Mouse (Mus musculus) hindbrain, embryonic 10.5 days (tissue): ENCODE measurements at regions not wholly inside any gene's neighbourhood (a gene's known extent, or its start where the extent isn't known, plus 50 kb on each side); places are given as distances from the start of the nearest gene placed in this dataset.
"Not testable (repeated sequence)": the region's sequence is repeated elsewhere in the genome, so short reads cannot be mapped to it uniquely, and the experiment has no call there.

Experiments used
- DNase-seq: peaks from one replicate; pipeline ENCODE4 v3.0.0-alpha.2; 2017; ENCODE audit warnings: low spot score
- H3K27ac ChIP-seq: fragments of 300-500 bp; sonication (generic); 2 replicates; pipeline ENCODE4 v1.5.1; 2016; ENCODE audit warnings: mild to moderate bottlenecking, moderate library complexity
- H3K27me3 ChIP-seq: fragments of 300-500 bp; sonication (generic); 2 replicates; pipeline ENCODE4 v1.6.1; 2016; ENCODE audit warnings: mild to moderate bottlenecking; ENCODE audit not compliant: poor library complexity, insufficient read depth, severe bottlenecking
- H3K36me3 ChIP-seq: fragments of 300-500 bp; sonication (generic); 2 replicates; pipeline ENCODE4 v1.6.1; 2016; ENCODE audit warnings: mild to moderate bottlenecking, moderate library complexity
- H3K4me1 ChIP-seq: fragments of 300-500 bp; sonication (generic); replicated peaks from 2 replicates; pipeline ENCODE4 v1.6.1; 2016; ENCODE audit warnings: mild to moderate bottlenecking
- H3K4me3 ChIP-seq: fragments of 300-500 bp; sonication (generic); 2 replicates; pipeline ENCODE4 v1.5.1; 2016; ENCODE audit warnings: mild to moderate bottlenecking, moderate library complexity
- H3K9me3 ChIP-seq: fragments of 300-500 bp; sonication (generic); 2 replicates; pipeline ENCODE4 v1.6.1; 2016; ENCODE audit warnings: mild to moderate bottlenecking, moderate library complexity
- WGBS: fragments of 180-500 bp; shearing (Covaris S2); methylation state at CpG from one replicate; pipeline ENCODE4 v1.1.7; 2016; 5-methylcytosine and 5-hydroxymethylcytosine counted together

GRCm38 (mm10) chr4:45625633-45626032 is 93.4 kb upstream of the Shb start:
- Histone ChIP-seq H3K27ac (no peak overlapping the region), H3K4me3 (no peak overlapping the region), H3K27me3 (peaks cover 6% of the 10 kb centered on the region; the same call in 1 of the 2 replicates), H3K4me1 (0 out of 2 replicates have a peak, but pooled peaks cover 3% of the 10 kb centered on the region), H3K36me3 (no peaks in the 10 kb centered on the region), H3K9me3 (no peaks in the 10 kb centered on the region)
- 91% methylated on average over 7 of the region's 7 CpGs for WGBS
- no peak for DNase-seq

- Histone ChIP-seq H3K27ac (no peak overlapping the region), H3K36me3 (no peaks in the 10 kb centered on the region), H3K27me3 (no peaks in the 10 kb centered on the region), H3K9me3 (no peaks in the 10 kb centered on the region), H3K4me3 (no peak overlapping the region), H3K4me1 (0 out of 2 replicates have a peak, but pooled peaks cover 3% of the 10 kb centered on the region)
- 85% methylated on average over 5 of the region's 5 CpGs for WGBS
- no peak for DNase-seq
Observed at GRCm38 (mm10) chr4:45622017-45622416, 89.7 kb upstream of the Shb start.

GRCm38 (mm10) chr4:45617126-45617525 is 84.9 kb upstream of the Shb start:
- H3K9me3 ChIP-seq: no peaks in the 10 kb centered on the region
- 38% methylated on average over 3 of the region's 3 CpGs for WGBS
- H3K27ac ChIP-seq: peak overlapping the region; percentile 26; the same call in 1 of the 2 replicates
- no peak overlapping the region for H3K4me3 ChIP-seq
- H3K36me3 ChIP-seq: no peaks in the 10 kb centered on the region
- 0 out of 2 replicates have a peak, but pooled peaks cover 7% of the 10 kb centered on the region for H3K4me1 ChIP-seq
- no peak for DNase-seq
- no peaks in the 10 kb centered on the region for H3K27me3 ChIP-seq

- not testable (repeated sequence) for H3K36me3 ChIP-seq, H3K4me1 ChIP-seq
- WGBS: 80% methylated on average over 3 of the region's 3 CpGs
Observed at GRCm38 (mm10) chr4:45613498-45613897, 81.2 kb upstream of the Shb start.

DNA sequence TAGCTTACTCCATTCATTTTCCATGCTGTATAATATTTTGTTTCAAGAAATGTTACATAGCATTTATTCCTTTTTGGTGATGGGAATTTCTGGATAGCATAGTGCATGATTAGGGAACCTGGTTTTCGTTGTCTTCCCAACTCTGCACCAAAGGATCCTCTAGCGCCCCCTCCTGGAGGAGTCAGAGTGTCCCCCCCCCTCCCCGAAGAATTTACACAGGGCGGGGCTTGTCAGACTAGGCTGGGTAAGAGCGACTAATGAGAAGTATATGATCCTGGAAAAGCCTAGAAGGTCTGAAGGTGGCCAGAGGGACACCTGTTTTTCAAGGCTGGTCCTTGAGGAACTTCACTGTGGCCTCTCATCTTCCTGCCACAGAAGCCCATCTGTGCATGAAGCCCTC is 79.9 kb upstream of the Shb start:
- peak; percentile 15 for DNase-seq
- Histone ChIP-seq H3K27me3 (0 out of 2 replicates have a peak, but pooled peaks cover under 1% of the 10 kb centered on the region), H3K9me3 (no peaks in the 10 kb centered on the region), H3K4me1 (0 out of 2 replicates have a peak, but pooled peaks cover 8% of the 10 kb centered on the region), H3K4me3 (no peak overlapping the region), H3K27ac (no peak overlapping the region), H3K36me3 (no peaks in the 10 kb centered on the region)
- 51% methylated on average over 5 of the region's 5 CpGs for WGBS

More at GRCm38 (mm10) chr4:45613498-45613897, 81.2 kb upstream of the Shb start:
- not testable (repeated sequence) for H3K4me3 ChIP-seq, H3K27ac ChIP-seq, H3K27me3 ChIP-seq, H3K9me3 ChIP-seq, DNase-seq

GRCm38 (mm10) chr4:45610937-45611336 is 78.7 kb upstream of the Shb start:
- H3K36me3 ChIP-seq: no peaks in the 10 kb centered on the region
- H3K27ac ChIP-seq: no peak overlapping the region
- 87% methylated on average over 5 of the region's 5 CpGs for WGBS
- H3K9me3 ChIP-seq: no peaks in the 10 kb centered on the region
- H3K4me1 ChIP-seq: 0 out of 2 replicates have a peak, but pooled peaks cover 3% of the 10 kb centered on the region
- H3K27me3 ChIP-seq: 0 out of 2 replicates have a peak, but pooled peaks cover 10% of the 10 kb centered on the region
- no peak overlapping the region for H3K4me3 ChIP-seq
- no peak for DNase-seq

- no peaks in the 10 kb centered on the region for H3K9me3 ChIP-seq
- H3K27ac ChIP-seq: no peak overlapping the region
- H3K4me1 ChIP-seq: 0 out of 2 replicates have a peak, but pooled peaks cover 3% of the 10 kb centered on the region
- 72% methylated on average over 7 of the region's 7 CpGs for WGBS
- 0 out of 2 replicates have a peak, but pooled peaks cover 13% of the 10 kb centered on the region for H3K27me3 ChIP-seq
- H3K4me3 ChIP-seq: no peak overlapping the region
- no peaks in the 10 kb centered on the region for H3K36me3 ChIP-seq
- no peak for DNase-seq
Observed at GRCm38 (mm10) chr4:45606578-45606977, 74.3 kb upstream of the Shb start.

GRCm38 (mm10) chr4:45605681-45606080 is 73.4 kb upstream of the Shb start:
- H3K27me3 ChIP-seq: 0 out of 2 replicates have a peak, but pooled peaks cover 13% of the 10 kb centered on the region
- no peak overlapping the region for H3K4me3 ChIP-seq
- H3K4me1 ChIP-seq: peaks cover 6% of the 10 kb centered on the region
- no peak overlapping the region for H3K27ac ChIP-seq
- DNase-seq: no peak
- WGBS: 91% methylated on average over 4 of the region's 4 CpGs
- H3K9me3 ChIP-seq: no peaks in the 10 kb centered on the region
- no peaks in the 10 kb centered on the region for H3K36me3 ChIP-seq

DNA sequence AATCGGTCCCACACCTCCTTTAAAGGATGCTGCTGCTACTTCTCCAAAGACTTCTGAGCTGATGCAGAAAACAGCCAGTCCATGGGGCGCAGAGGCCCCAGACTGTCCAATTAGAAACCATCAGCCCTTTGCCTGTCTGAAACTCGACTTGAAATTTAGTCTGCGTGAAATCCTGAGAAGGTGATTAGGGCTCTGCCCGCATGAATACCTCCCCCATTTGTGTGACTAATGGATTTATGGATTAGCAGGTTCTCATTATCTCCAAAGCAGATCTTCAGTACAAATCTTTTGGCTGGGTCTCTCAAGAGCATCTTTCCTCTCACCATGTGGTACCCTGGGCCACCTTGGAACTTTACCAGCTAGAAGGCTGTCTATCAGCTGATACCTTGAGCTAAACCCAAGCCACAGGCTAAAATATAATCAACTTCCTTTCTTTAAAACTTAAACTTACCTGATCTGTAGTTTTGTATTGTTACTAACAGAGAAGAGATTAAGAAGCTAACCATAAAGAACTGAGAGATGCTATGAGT is 72.1 kb upstream of the Shb start:
- Histone ChIP-seq H3K36me3 (no peaks in the 10 kb centered on the region), H3K27ac (no peak overlapping the region), H3K9me3 (no peaks in the 10 kb centered on the region), H3K27me3 (0 out of 2 replicates have a peak, but pooled peaks cover 13% of the 10 kb centered on the region), H3K4me1 (peaks cover 9% of the 10 kb centered on the region), H3K4me3 (no peak overlapping the region)
- 78% methylated on average over 5 of the region's 5 CpGs for WGBS
- no peak for DNase-seq

DNA sequence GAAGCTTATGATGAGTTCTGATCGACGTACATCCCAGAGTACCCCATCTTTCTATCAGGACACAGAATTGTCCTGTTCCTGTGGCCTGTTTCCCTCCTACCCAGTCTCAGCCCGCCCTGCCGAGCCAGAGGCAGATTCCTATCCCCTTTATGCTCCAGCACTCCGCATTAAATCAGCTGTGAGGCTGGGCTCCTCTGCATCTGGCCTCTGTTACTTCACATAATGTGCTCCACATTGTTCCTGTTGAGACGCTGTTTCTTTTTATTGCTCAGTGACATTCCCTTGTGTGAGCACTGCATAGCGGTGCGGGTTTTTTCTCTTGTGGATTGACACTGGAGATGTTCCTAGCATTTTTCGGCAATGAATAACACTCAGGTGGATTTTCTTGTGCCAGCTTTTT is 68.2 kb upstream of the Shb start:
- Histone ChIP-seq H3K36me3 (no peaks in the 10 kb centered on the region), H3K4me1 (peaks cover 6% of the 10 kb centered on the region), H3K4me3 (no peak overlapping the region), H3K9me3 (peaks cover 2% of the 10 kb centered on the region; the same call in 1 of the 2 replicates), H3K27me3 (peaks cover 7% of the 10 kb centered on the region; the same call in 1 of the 2 replicates), H3K27ac (no peak overlapping the region)
- WGBS: 39% methylated on average over 9 of the region's 9 CpGs
- peak; percentile 22 for DNase-seq

- Histone ChIP-seq H3K9me3 (peaks cover 5% of the 10 kb centered on the region; the same call in 1 of the 2 replicates), H3K36me3 (no peaks in the 10 kb centered on the region), H3K4me3 (no peak overlapping the region), H3K4me1 (peaks cover 27% of the 10 kb centered on the region), H3K27ac (no peak overlapping the region), H3K27me3 (peaks cover 28% of the 10 kb centered on the region)
- no peak for DNase-seq
- WGBS: 89% methylated on average over 3 of the region's 3 CpGs
Observed at GRCm38 (mm10) chr4:45593435-45593991, 61.2 kb upstream of the Shb start.

- Histone ChIP-seq H3K4me1 (peaks cover 27% of the 10 kb centered on the region), H3K36me3 (no peaks in the 10 kb centered on the region), H3K9me3 (peaks cover 5% of the 10 kb centered on the region; the same call in 1 of the 2 replicates), H3K27me3 (peaks cover 28% of the 10 kb centered on the region), H3K27ac (no peak overlapping the region), H3K4me3 (no peak overlapping the region)
- no peak for DNase-seq
- 48% methylated on average over 2 of the region's 2 CpGs for WGBS
Observed at GRCm38 (mm10) chr4:45592766-45593165, 60.5 kb upstream of the Shb start.
